Comparison of ENCODE assay signal across 9 mouse cellular contexts in genomic region chr8:117200346-117200745, GRCm38 (mm10). TPM values are rescaled to one million over a fixed set of nuclear protein-coding genes. Genes with fewer than 3 reads are reported as not detected.
A peak's percentile ranks its signal among the peaks of the same experiment; 100 is the strongest.
DNase-seq lines count a peak whose midpoint lies in the region; ATAC-seq lines count a peak whose summit lies in the region.
"Had no signal": no experiment of that assay in that cellular context is flagged by ENCODE, and none has a peak within 500 bp of the region (broad histone marks: within the 10 kb centered on the region; RNA-seq: fewer than 3 reads in every experiment).

No protein-coding gene starts in this region.

- peaks cover 43% of the 10 kb centered on the region for H3K36me3 ChIP-seq in heart, embryonic 10.5 days
- H3K36me3 ChIP-seq in liver, embryonic 16.5 days (ENCODE audit: control insufficient read depth, insufficient read depth), result peaks cover 5% of the 10 kb centered on the region; the same call in 1 of the 2 replicates

- no peak for ATAC-seq in liver, embryonic 16.5 days (ENCODE audit: low read depth)

- H3K27ac ChIP-seq in heart, embryonic 10.5 days, result peak overlapping the region; percentile 81
- peak overlapping the region; percentile 96 for H3K27ac ChIP-seq in liver, embryonic 16.5 days (ENCODE audit: low read length)
- H3K27ac ChIP-seq: neural tube, embryonic 12.5 days had no signal

- H3K9ac ChIP-seq in liver, embryonic 16.5 days (ENCODE audit: low read depth, low read length), result peak overlapping the region; percentile 51
- H3K9ac ChIP-seq: neural tube, embryonic 12.5 days had no signal

- 48% methylated on average over 13 of the region's 13 CpGs for WGBS in heart, embryonic 10.5 days
- 68% methylated on average over 13 of the region's 13 CpGs for WGBS in liver, embryonic 16.5 days (ENCODE audit: insufficient replicate concordance)

- H3K4me1 ChIP-seq in heart, embryonic 10.5 days, result peaks cover 51% of the 10 kb centered on the region
- H3K4me1 ChIP-seq in liver, embryonic 16.5 days (ENCODE audit: control insufficient read depth, low read depth, low read length), result peaks cover 63% of the 10 kb centered on the region

- peak overlapping the region; percentile 55 for H3K4me2 ChIP-seq in liver, embryonic 16.5 days (ENCODE audit: low read depth, low read length)
- H3K4me2 ChIP-seq: neural tube, embryonic 12.5 days had no signal

- no peaks in the 10 kb centered on the region for H3K27me3 ChIP-seq in heart, embryonic 10.5 days (ENCODE audit: insufficient read depth, poor library complexity, severe bottlenecking)
- H3K27me3 ChIP-seq in liver, embryonic 16.5 days (ENCODE audit: control insufficient read depth, insufficient read depth, low read depth, low read length), result no peaks in the 10 kb centered on the region
- H3K27me3 ChIP-seq: neural tube, embryonic 12.5 days had no signal

- no peak overlapping the region for H3K4me3 ChIP-seq in heart, embryonic 10.5 days
- H3K4me3 ChIP-seq in liver, embryonic 16.5 days (ENCODE audit: low read depth, low read length), result peak overlapping the region; percentile 42
- H3K4me3 ChIP-seq: neural tube, embryonic 12.5 days had no signal

- DNase-seq in heart, embryonic 10.5 days (ENCODE audit: low spot score), result no peak
- DNase-seq in heart, adult 11 months, result no peak
- peak; percentile 27 for DNase-seq in lung, postnatal 10 days
- DNase-seq in lung, postnatal 25 days (ENCODE audit: low spot score), result no peak
- DNase-seq in heart, postnatal 4 days, result peak; percentile 14
- DNase-seq in urinary bladder, postnatal 14 days (ENCODE audit: low spot score), result no peak
- DNase-seq in ovary, adult 18-20 months (ENCODE audit: low spot score), result no peak

- H3K9me3 ChIP-seq in heart, embryonic 10.5 days, result no peaks in the 10 kb centered on the region
- no peaks in the 10 kb centered on the region for H3K9me3 ChIP-seq in liver, embryonic 16.5 days (replicated peaks; ENCODE audit: control insufficient read depth, low read length)
- H3K9me3 ChIP-seq: neural tube, embryonic 12.5 days had no signal

RNA-seq across cellular contexts. Expression of gene Gan, which starts 42.4 kb away (rescaled TPM):
- polyA plus RNA-seq in heart, embryonic 10.5 days (2016; fragmentation: Nextera tagmentation; extraction: Ambion mirVana), result 1.9 TPM in 2 replicates
- total RNA-seq in heart, postnatal 4 days (2021), result 1 to 10 TPM; 7.4 TPM
- polyA plus RNA-seq in liver, embryonic 16.5 days (2015; fragmentation: Nextera tagmentation; extraction: Ambion mirVana), result 0.58 and 0.63 TPM in 2 replicates

RNA-seq across cellular contexts. Expression of gene Cmip, which starts 56.5 kb away (rescaled TPM):
- 6.4 and 8.3 TPM in 2 replicates for polyA plus RNA-seq in heart, embryonic 10.5 days (2016; fragmentation: Nextera tagmentation; extraction: Ambion mirVana)
- total RNA-seq in heart, postnatal 4 days (2021), result 10 to 100 TPM; 32.2 to 34.5 TPM
- polyA plus RNA-seq in liver, embryonic 16.5 days (2015; fragmentation: Nextera tagmentation; extraction: Ambion mirVana), result 8.4 and 9.1 TPM in 2 replicates

Comparison
In these comparisons a context has a peak if more than half of its experiments do, and no peak if none do; other contexts are left out.
1. DNase-seq: peak in lung, postnatal 10 days (single experiment) and heart, postnatal 4 days (single experiment); none in heart, embryonic 10.5 days (single experiment), heart, adult 11 months (single experiment), lung, postnatal 25 days (single experiment), urinary bladder, postnatal 14 days (single experiment) and ovary, adult 18-20 months (single experiment).